Mouse (Mus musculus) lung, postnatal 0 days (tissue): Measurements from ENCODE around the gene Slf2. TPM values are rescaled to one million over a fixed set of nuclear protein-coding genes. Genes with fewer than 3 reads are reported as not detected.

Experiments
- ATAC-seq: fragments of 200-750 bp; cut with Nextera tagmentation; 2 replicates; pipeline ENCODE4 v1.8.0; 2017; ENCODE audit warnings: moderate library complexity
- DNase-seq: peaks from one replicate; pipeline ENCODE4 v3.0.0-alpha.2; 2016; ENCODE audit warnings: low spot score
- H3K27ac ChIP-seq: fragments of 300-500 bp; sonication (generic); 2 replicates; pipeline ENCODE4 v1.5.1; 2014; ENCODE audit warnings: antibody characterized with exemption, mild to moderate bottlenecking, low read length, mixed read lengths
- H3K27me3 ChIP-seq: fragments of 300-500 bp; sonication (generic); replicated peaks from 2 replicates; pipeline ENCODE4 v1.6.1; 2014; ENCODE audit warnings: low read length, mixed read lengths; ENCODE audit not compliant: insufficient read depth
- H3K36me3 ChIP-seq: fragments of 300-500 bp; sonication (generic); 2 replicates; pipeline ENCODE4 v1.6.1; 2014; ENCODE audit warnings: low read length, mixed read lengths; ENCODE audit not compliant: insufficient read depth
- H3K4me1 ChIP-seq: fragments of 300-500 bp; sonication (generic); 2 replicates; pipeline ENCODE4 v1.6.1; 2014; ENCODE audit warnings: antibody characterized with exemption, low read depth, low read length, mixed read lengths; ENCODE audit not compliant: insufficient read depth
- H3K4me2 ChIP-seq: fragments of 300-500 bp; sonication (generic); replicated peaks from 2 replicates; pipeline ENCODE4 v1.6.1; 2014; ENCODE audit warnings: low read depth, mild to moderate bottlenecking, low read length, moderate library complexity, mixed read lengths
- H3K4me3 ChIP-seq: fragments of 300-500 bp; sonication (generic); 2 replicates; pipeline ENCODE4 v1.5.1; 2014; ENCODE audit warnings: low read depth, low read length
- H3K9ac ChIP-seq: fragments of 300-500 bp; sonication (generic); replicated peaks from 2 replicates; pipeline ENCODE4 v1.6.1; 2014; ENCODE audit warnings: low read depth, mild to moderate bottlenecking
- H3K9me3 ChIP-seq: fragments of 300-500 bp; sonication (generic); 2 replicates; pipeline ENCODE4 v1.6.1; 2016; ENCODE audit warnings: low read length, mixed read lengths
- CTCF ChIP-seq: IDR thresholded peaks from 2 replicates; pipeline ENCODE4 v1.5.1; 2016; ENCODE audit warnings: antibody characterized with exemption, mild to moderate bottlenecking
- EP300 ChIP-seq: IDR thresholded peaks from 2 replicates; pipeline ENCODE4 v1.6.1; 2016; ENCODE audit warnings: antibody characterized with exemption, mild to moderate bottlenecking, control low read depth
- WGBS: fragments of 180-500 bp; shearing (Covaris S2); extraction: QIAGEN DNeasy Blood & Tissue Kit; methylation state at CpG from one replicate; pipeline ENCODE4 v1.1.7; 2014; 5-methylcytosine and 5-hydroxymethylcytosine counted together
- polyA plus RNA-seq: library from polyadenylated mRNA; unstranded; fragments of >200 nt; fragmentation: Nextera tagmentation; extraction: Ambion mirVana; gene quantifications from 2 replicates; pipeline ENCODE4 v1.2.1, GENCODE M21; 2015

Gene Slf2
- polyA plus RNA-seq, 1 experiment from 2014 or later, result 10.6 TPM

DNA sequence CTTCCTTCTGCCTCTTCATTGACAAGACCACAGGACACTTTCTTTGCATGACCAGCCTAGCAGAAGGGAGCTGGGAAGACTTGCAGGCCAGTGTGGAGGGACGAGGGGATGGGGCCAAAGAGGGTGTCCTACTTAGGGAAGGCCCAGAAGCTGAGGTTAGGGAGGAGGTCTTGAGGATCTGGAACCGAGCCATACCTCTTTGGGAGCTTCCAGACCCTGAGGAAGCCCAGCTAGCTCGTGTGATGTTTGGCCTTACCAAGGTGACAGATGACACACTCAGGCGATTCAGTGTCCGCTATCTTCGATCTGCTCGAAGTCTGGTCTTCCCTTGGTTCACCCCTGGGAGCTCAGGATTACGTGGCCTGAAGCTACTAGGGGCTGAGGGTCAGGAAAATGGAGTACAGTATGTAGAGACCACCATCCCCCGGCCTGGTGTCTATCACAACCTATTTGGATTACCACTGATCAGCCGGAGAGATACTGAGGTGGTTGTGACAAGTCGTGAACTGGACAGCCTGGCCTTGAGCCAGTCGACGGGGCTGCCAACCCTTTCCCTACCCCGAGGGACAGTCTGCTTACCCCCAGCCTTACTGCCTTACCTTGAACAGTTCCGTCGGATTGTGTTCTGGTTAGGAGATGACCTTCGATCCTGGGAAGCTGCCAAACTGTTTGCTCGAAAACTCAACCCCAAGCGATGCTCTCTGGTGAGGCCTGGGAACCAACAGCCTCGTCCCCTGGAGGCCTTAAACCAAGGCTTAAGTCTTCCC lies 76.7 kb downstream of the Slf2 start:
- no peak for ATAC-seq
- H3K36me3 ChIP-seq, result no peaks in the 10 kb centered on the region; the same call in 1 of the 2 replicates
- no peak for DNase-seq
- H3K9me3 ChIP-seq, result no peaks in the 10 kb centered on the region
- H3K9ac ChIP-seq, result peak overlapping the region; percentile 36; the same call in 1 of the 2 replicates
- H3K27ac ChIP-seq, result peak overlapping the region; percentile 85
- no peak overlapping the region for H3K4me3 ChIP-seq
- H3K4me2 ChIP-seq, result peak overlapping the region; percentile 90
- peaks cover 14% of the 10 kb centered on the region for H3K4me1 ChIP-seq
- no peaks in the 10 kb centered on the region for H3K27me3 ChIP-seq
- TF ChIP-seq CTCF (no peak), EP300 (no peak)
- WGBS, result 67% methylated on average over 20 of the region's 20 CpGs

DNA sequence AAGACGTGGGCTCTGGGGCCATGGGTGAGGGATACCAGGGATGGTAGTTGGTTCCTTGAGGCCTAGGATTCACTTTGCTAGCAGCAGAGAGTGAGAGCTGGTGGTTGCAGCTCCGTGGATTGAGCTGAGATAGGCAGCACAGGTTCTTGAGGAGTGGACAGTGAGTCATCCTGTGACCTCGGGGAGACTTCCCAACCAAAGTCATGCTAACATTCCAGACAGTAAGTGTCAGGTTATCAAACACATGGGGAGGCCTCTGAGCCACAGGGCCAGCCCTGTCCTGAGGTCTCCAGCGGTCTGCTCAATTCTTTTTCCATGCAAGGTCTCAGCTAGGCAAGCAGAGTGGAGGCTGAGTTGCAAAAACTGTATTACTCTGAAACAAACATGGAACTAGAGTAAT lies 79.7 kb downstream of the Slf2 start:
- 90% methylated on average over 4 of the region's 4 CpGs for WGBS

DNA sequence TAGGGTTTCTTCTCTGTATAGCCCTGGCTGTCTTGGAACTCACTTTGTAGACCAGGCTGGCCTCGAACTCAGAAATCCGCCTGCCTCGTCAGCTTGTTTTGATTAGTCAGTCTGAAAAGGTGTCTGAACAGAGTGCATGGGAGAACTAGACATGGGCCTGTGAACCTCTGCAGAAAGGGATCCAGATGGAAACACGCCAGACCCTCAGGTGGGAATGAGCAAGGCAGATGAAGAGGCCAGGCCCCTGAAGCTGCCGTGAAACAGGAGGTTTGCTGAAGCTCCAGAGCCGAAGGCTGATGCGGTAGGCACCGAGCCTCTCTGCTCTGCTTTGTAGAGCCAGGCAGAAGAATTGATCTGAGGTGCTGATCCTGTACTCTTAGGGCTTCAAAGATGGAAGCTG lies 81.3 kb downstream of the Slf2 start:
- Histone ChIP-seq H3K4me2 (no peak overlapping the region), H3K9me3 (no peaks in the 10 kb centered on the region), H3K9ac (no peak overlapping the region), H3K27me3 (no peaks in the 10 kb centered on the region), H3K36me3 (no peaks in the 10 kb centered on the region; the same call in 1 of the 2 replicates), H3K27ac (no peak overlapping the region), H3K4me1 (peaks cover 9% of the 10 kb centered on the region; the same call in 1 of the 2 replicates), H3K4me3 (no peak overlapping the region)
- ATAC-seq (no peak), DNase-seq (no peak)
- TF ChIP-seq CTCF, result no peak
- WGBS, result 82% methylated on average over 8 of the region's 8 CpGs

More for the DNA sequence above, 79.7 kb downstream of the Slf2 start:
- no peak overlapping the region for H3K27ac ChIP-seq
- no peak overlapping the region for H3K9ac ChIP-seq
- H3K36me3 ChIP-seq, result no peaks in the 10 kb centered on the region; the same call in 1 of the 2 replicates
- H3K9me3 ChIP-seq, result no peaks in the 10 kb centered on the region
- DNase-seq, result no peak
- H3K4me1 ChIP-seq, result peaks cover 7% of the 10 kb centered on the region; the same call in 1 of the 2 replicates
- no peak overlapping the region for H3K4me3 ChIP-seq
- TF ChIP-seq CTCF (no peak), EP300 (no peak)
- H3K27me3 ChIP-seq, result no peaks in the 10 kb centered on the region
- ATAC-seq, result no peak
- H3K4me2 ChIP-seq, result no peak overlapping the region

DNA sequence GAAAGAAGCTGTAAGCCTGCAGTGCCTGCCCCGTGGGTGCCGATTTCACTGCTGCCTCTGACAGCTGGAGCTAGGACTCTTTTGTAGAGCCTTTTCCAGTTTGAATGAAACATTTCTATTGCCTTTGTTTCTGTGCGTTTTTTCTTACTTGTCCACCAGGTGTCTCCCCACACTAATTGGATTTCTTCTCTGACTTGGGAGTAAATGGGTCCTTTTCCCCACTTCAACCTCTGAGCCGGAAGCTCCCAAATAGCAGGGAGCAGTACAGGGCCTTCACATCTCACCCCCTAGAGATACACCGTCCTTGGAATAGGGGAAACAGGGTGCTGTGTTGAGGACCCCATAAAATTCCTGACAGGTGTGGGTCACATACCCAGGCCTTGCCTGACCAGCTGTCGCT lies 81.7 kb downstream of the Slf2 start:
- H3K27ac ChIP-seq, result 0 out of 2 replicates have a peak overlapping the region, but pooled peaks have one; percentile 99
- TF ChIP-seq EP300, result no peak
- TF ChIP-seq CTCF, result peak; percentile 80

DNA sequence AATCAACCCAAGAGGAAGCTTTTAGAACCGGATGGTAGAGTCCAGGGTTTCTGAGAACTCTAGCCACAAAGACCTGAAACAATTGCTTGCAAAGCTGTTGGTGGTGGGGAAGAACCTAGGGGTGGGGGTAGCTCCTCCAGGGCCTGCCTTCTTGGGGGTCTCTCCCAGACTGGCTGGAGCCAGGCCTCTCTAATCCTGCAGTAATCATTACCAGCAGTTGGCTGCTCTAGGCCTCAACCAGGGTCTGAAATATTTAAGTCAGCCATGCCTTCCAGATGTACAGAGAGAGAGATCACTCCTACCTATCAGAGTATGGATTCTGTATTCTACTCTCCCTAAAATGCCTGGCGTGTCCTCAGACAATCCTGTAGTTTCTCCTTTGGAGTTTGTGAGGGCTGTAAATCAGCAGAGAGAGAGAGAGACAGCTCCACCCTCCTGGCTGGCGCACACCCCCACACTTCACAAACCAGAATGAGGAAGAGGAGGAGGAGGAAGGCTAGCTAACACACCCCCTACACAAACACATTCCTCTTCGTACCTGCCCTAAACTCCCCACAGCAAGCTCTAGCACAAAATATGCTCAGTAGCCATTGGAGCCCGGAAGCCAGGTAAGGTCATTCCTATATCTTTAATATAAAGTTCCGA lies 82.8 kb downstream of the Slf2 start:
- TF ChIP-seq EP300 (no peak), CTCF (no peak)
- 62% methylated on average over 6 of the region's 6 CpGs for WGBS
- Histone ChIP-seq H3K4me3 (no peak overlapping the region), H3K4me2 (peak overlapping the region; percentile 76; the same call in 1 of the 2 replicates), H3K36me3 (no peaks in the 10 kb centered on the region; the same call in 1 of the 2 replicates), H3K4me1 (peaks cover 6% of the 10 kb centered on the region; the same call in 1 of the 2 replicates), H3K27me3 (no peaks in the 10 kb centered on the region), H3K27ac (peak overlapping the region; percentile 99), H3K9me3 (no peaks in the 10 kb centered on the region), H3K9ac (no peak overlapping the region)
- DNase-seq, result no peak
- no peak for ATAC-seq

More for the DNA sequence above, 81.7 kb downstream of the Slf2 start:
- WGBS, result 25% methylated on average over 6 of the region's 6 CpGs
- DNase-seq (peak; percentile 92), ATAC-seq (no peak)
- Histone ChIP-seq H3K4me1 (peaks cover 5% of the 10 kb centered on the region; the same call in 1 of the 2 replicates), H3K36me3 (no peaks in the 10 kb centered on the region; the same call in 1 of the 2 replicates), H3K27me3 (no peaks in the 10 kb centered on the region), H3K4me2 (no peak overlapping the region), H3K9ac (no peak overlapping the region), H3K4me3 (no peak overlapping the region), H3K9me3 (no peaks in the 10 kb centered on the region)

DNA sequence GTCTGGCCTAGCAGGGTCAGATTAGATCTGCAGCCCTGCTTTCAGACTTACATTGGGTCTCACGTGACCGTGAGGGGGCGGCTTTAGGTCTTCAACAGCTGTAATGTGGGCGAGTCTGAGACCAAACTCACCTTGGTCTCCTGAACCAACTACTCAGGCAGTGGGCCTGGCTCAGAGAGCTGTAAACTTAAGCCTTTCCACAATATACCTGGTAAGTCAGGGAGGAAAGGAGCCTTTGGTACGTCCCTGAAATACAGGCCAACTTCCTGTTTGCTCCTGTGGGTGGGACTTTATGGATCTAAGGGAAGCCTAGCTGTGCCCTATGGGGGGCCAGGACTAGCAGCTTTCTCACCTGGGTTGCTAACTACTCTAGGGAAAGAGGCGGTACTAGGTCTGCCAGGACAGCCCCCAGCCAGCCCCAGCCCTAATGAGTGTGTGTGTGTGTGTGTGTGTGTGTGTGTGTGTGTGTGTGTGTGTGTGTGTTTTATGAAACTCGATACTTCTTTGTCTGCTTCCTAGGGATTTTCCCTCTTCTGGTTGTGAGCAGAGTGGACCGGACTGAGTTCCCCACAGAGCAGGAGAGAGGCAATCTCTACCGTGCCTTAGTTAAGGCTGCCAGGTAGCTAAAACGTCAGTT lies 83.5 kb downstream of the Slf2 start, which contains the start of gene Lzts2:
Lzts2 (plus strand) TSS at position 80 of the 637 bp plus-strand sequence.
- Histone ChIP-seq H3K4me1 (peaks cover 13% of the 10 kb centered on the region; the same call in 1 of the 2 replicates), H3K27me3 (no peaks in the 10 kb centered on the region), H3K9ac (peak within 1 kb of the TSS; percentile 63), H3K27ac (peak within 1 kb of the TSS; percentile 99), H3K4me2 (peak within 1 kb of the TSS; percentile 76), H3K9me3 (no peaks in the 10 kb centered on the region), H3K4me3 (peak within 1 kb of the TSS; percentile 63), H3K36me3 (no peaks in the 10 kb centered on the region; the same call in 1 of the 2 replicates)
- WGBS, result 11% methylated on average over 10 of the region's 10 CpGs
- TF ChIP-seq EP300 (no peak), CTCF (no peak)
- peak; percentile 75 for DNase-seq
- ATAC-seq, result peak; percentile 5; the same call in 1 of the 2 replicates
